Mouse (Mus musculus) adrenal gland, postnatal 36 days (tissue): ENCODE measurements around the gene Flywch2. TPM values are rescaled to one million over a fixed set of nuclear protein-coding genes. Genes with fewer than 3 reads are reported as not detected.

Experiments used
- DNase-seq, 2 experiments: peaks; one replicate each; pipeline ENCODE4 v3.0.0; 2021; ENCODE audit warnings: mixed read lengths in 1 of 2
- long read RNA-seq, 2 experiments: library from polyadenylated mRNA; stranded (forward); transcript quantifications; one replicate each; pipeline ENCODE4 v2.0.0; 2021; ENCODE audit warnings: borderline sequencing depth in 2 of 2
- total RNA-seq, 2 experiments: library from RNA; stranded (reverse); gene quantifications; 2 replicates each; pipeline ENCODE4 v1.2.3; 2021

Flywch2 gene
- total RNA-seq: 1 to 10 TPM; 6.9 to 8.8 TPM
- long read RNA-seq, experiment 1, partial matches to known transcripts: 0 of 6 reads
- long read RNA-seq, experiment 1, other reads (novel, unspliced or antisense): 3 of 6 reads
- long read RNA-seq, experiment 2, partial matches to known transcripts: 0 of 3 reads
- long read RNA-seq, experiment 2, other reads (novel, unspliced or antisense): 2 of 3 reads

DNA sequence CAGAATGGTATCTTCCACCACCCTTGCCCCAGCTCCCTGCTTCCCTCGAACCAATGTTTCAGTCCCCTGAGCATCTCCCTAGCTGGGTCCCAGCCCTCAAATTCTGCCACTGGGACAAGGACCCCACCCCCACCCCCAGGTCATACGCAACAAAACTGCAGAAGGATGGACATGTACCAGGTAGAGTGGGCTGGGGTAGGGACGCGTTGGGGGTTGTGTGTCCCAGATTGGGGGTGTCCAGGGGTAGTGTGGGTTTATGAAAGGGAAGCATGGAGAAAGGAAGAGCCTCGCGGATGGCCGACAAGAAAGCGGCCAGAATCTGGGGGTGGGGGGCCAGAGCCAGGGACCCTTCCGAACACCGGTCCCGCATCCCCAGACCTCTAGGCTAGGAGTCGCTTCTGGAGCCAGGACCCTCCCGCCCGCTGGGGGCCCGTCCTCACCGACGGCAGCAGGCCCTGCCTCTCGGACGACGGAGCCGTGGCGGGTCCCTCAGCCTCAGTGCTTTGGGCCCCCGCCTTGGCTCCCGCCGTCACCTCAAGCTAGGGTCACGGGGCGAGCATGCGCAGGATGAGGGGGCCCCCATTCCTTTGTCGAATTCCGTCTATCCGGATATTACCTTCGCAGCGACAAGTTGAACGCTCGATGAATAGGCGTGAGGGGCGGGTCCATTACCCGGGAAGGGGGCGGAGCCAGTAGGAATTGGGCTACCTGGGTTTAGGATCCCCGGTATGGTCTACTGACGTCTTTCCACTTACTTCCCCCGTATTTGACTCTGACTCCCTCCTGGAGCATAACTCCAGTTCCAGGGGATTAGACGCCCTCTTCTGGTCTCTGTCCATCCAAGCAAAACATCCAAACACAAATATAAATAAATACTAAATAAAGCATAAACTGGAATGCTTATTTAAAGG, at the start of gene Flywch2:
Gene Flywch2, minus strand, starts transcription at position 521 of the 911 bp plus-strand sequence.
- DNase-seq: peak; percentile 77 to 88

DNA sequence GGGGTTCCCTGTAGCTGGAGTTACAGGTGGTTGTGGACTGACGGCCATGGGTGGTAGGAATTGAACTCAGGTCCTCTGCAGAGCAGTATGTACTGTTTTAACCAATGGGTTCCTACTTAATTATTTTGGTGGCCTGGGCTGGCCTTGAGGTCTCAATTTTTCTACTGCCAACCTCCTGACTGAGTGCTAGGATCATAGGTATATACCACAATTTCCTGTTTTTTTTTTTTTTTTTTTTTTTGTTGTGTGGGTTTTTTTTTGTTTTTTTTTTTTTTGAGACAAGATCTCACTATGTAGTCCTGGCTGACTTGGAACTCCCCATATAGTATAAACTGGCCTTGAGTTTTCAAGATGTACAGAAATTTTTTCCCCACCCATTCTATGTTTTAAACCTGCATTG, 45.3 kb upstream of the Flywch2 start:
- no peak for DNase-seq

GRCm38 (mm10) chr17:23829064-23829619, 43.3 kb upstream of the Flywch2 start, which contains the start of gene Elob:
TSS of gene Elob (minus strand) at chr17:23829136.
- DNase-seq: peak; percentile 89 to 90

DNA sequence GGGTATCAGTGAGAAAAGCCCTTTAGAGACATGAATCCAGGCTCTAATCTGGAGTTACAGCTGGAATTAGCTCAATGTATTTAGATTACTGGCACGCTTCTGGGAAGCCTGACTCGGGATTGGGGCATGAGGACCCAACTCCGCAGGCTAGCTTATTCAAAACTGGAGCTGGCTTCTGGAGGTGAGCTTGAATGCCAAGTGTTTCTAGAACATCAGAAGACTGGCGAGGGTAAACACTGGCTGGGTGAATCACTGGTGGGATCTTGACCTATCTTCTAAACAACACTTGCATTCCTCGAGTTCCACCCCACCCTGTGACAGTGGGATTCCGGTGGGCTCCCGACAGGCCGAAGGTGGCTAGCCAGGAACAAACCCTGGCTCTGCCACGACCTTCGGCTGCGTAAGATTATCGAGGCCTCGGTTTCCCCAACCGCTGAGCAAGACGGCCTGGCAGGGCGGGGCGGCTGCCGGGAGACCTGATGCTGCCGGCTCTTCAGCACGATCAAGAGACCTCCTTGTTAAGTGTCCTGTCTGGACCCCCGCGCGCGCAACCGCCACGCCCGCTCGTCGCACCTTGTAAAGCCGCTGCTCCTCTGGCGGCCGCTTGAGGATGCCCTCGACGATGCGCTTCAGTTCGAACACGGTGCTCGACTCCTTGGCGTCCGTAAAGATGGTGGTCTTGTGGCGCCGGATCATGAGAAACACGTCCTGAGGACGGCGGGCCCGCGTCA, 42.6 kb upstream of the Flywch2 start:
- peak; percentile 50 to 66 for DNase-seq

- no peak for DNase-seq
Observed at GRCm38 (mm10) chr17:23825591-23825990, 39.7 kb upstream of the Flywch2 start.

GRCm38 (mm10) chr17:23823614-23824013, 37.7 kb upstream of the Flywch2 start:
- no peak for DNase-seq

GRCm38 (mm10) chr17:23823018-23823417, 37.1 kb upstream of the Flywch2 start:
- DNase-seq: no peak

DNA sequence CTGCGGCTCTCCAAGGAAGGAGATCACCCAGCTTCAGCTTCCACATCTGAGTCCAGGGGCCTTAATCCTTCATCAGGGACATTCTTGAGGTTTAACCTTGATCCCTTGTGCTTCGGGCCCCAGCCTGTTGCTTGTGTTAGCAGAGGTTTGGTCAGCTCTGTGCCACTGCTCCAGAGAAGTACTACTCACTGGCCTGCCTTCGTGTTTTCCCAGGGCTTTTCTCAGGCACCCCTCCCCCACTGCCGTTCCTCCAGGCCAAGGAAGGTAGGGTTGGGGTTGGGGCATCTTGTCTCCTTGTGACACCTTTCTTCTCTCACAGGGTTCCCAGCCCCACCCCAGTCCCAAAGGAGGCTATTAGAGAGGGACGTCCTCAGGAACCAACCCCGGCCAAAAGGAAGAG, 36.2 kb upstream of the Flywch2 start:
- DNase-seq: peak in 1 of 2 experiments; percentile 36

GRCm38 (mm10) chr17:23820731-23821130, 34.9 kb upstream of the Flywch2 start:
- DNase-seq: no peak

DNA sequence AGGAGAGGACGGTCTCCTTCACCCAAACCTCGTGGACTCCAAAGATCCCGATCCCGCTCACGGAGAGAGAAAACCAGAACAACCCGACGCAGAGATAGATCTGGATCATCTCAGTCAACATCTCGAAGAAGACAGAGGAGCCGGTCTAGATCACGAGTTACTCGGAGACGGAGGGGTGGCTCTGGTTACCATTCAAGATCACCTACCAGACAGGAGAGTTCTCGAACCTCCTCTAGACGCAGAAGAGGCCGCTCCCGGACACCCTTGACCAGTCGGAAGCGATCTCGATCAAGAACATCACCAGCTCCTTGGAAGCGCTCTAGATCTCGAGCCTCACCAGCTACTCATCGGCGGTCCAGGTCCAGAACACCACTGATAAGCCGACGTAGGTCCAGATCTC, 33.4 kb upstream of the Flywch2 start:
- DNase-seq: no peak

DNA sequence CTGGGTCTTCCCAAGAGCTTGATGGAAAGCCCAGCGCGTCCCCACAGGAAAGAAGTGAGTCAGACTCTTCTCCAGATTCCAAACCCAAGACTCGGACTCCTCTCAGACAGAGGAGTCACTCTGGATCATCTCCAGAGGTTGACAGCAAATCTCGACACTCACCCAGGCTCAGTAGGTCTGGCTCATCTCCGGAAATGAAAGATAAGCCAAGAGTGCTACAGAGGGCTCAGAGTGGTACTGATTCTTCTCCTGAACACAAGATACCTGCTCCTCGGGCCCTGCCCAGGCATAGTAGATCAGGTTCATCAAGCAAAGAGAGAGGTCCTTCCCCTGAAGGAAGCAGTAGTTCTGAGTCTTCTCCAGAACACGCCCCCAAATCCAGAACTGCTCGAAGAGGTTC, 32.7 kb upstream of the Flywch2 start:
- no peak for DNase-seq

- DNase-seq: no peak
Observed at GRCm38 (mm10) chr17:23815641-23816040, 29.8 kb upstream of the Flywch2 start.

GRCm38 (mm10) chr17:23807918-23808317, 22.0 kb upstream of the Flywch2 start:
- DNase-seq: no peak

DNA sequence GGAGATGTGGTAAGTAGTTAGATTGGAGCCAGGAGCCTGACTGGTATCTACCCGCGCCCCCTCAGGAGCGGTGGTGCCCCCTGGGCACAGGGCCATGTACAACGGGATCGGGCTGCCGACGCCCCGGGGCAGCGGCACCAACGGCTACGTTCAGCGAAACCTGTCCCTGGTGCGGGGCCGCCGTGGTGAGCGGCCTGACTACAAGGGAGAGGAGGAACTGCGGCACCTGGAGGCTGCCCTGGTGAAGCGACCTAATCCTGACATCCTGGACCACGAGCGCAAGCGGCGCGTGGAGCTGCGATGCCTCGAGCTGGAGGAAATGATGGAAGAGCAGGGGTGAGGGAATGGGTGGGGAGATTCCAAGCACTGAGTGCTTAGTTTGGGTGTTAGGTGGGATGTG, 21.0 kb upstream of the Flywch2 start:
- peak; percentile 65 to 75 for DNase-seq

DNA sequence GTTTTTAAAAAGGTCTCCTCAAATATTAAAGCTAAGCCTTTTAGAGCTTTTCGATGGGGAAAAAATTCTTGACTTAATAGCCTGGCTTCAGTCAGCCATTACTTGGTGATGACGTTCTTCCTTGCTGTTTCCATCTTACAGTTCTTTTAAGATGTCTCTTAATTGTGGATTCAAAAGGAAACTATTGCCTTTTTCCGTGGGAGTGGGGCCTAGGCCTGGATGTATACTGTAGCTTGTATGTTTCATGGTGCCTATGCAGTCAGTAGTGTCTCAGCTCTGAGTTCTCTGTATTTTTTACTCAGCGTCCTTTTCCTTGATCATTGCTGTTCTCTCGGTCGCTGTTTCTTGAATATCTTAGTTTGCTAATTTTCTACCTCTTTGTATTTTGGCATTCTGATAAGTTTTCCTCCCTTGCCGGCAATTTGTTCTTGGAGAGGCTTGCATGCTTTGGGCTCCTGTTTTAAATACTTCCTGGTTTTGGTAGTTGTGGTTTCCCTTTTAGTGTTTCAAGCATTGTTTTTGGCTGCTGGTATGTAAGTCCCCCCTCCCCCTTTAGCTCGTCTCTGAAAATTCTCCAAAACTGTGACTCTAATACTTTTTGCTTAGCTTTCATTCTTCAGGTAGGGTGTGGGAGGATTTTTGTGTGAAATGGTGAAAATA, 18.7 kb upstream of the Flywch2 start:
- no peak for DNase-seq

DNA sequence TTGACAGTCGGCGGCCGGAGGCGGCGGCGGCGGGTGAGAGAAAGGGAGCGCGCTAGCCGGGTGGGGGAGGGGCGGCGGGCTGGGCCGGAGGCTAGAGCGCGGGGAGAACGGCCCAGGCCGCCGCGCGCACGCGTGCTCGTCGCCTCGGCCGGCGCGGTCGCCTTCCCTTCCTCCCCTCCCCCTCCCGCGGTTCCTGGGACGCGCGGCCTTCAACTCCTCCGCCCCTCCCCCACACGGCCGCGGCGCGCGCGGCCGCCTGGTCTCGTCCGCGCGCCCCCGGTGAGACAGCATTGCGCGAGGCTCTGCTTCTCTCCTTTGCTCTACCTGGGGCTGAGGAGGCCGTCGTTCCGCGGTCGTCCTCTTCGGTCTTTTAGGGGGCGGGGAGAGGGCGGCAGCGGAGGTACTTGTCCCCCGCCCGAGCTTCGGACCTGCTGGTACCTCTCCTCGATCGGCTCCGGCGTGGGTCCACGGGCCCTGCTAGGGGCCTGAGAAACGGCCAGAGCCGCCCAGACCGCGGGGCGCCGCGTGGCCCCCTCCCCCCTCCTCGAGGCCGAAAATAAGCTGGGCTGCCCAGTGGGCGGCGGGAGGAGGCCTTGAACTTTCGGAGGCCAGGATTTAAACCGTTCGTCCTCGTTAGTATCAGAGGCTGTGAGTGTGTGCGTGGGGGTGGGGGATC, 17.6 kb upstream of the Flywch2 start:
- DNase-seq: peak; percentile 84 to 93

GRCm38 (mm10) chr17:23802746-23803365, 17.0 kb upstream of the Flywch2 start:
- peak; percentile 97 to 98 for DNase-seq

DNA sequence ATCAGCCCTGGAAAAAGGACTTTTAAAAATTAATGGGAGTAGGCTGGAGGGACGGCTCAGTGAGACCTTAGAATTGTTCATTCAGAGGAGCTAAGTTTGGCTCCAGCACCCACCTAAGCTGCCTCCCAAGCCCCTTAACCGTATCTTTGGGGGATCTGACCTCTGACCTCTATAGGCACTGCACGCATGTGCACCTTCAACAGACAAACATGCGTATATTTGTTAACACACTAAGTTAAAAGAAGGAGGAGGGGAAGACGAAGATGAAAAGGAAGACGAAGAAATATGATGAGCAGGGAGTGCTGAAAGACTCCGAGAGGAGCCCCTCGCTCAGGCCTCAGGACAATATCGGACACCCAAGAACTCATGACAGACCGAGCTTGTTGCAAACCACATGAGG, 15.7 kb upstream of the Flywch2 start:
- no peak for DNase-seq

GRCm38 (mm10) chr17:23797316-23797715, 11.4 kb upstream of the Flywch2 start:
- DNase-seq: no peak

DNA sequence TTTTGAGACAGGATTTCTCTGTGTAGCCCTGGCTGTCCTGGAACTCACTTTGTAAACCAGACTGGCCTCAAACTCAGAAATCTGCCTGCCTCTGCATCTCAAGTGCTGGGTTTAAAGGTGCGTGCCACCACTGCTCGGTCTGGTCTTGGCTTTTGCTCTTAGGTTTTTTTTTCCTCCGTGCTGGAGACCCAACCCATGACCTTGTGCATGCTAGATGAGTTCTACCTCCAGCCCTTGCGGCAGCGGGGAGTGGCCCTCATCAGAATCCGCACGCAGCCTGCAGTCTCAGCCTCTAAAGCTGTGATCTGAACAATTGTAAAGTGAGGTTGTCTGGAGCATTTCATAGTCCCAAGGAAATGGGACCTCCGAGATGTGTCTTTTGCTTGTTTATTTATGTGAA, 9.4 kb upstream of the Flywch2 start:
- DNase-seq: no peak

DNA sequence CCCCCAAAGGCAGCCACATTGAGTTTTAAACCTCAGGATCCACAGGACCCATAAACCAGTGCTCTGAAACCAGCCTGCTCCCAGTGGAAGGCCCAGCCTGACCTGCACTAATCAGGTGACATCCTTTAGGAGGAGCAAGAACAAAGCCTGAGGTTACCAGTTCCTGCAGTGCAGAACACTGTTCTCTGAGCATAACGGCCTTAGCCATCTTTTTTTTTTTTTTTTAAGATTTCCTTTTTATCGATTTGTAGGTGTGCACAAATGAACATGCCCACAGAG, 5.1 kb upstream of the Flywch2 start:
- no peak for DNase-seq
